Mouse (Mus musculus): Measurements from ENCODE around the gene 4930556J24Rik. TPM values are rescaled to one million over a fixed set of nuclear protein-coding genes. Genes with fewer than 3 reads are reported as not detected.
A peak's percentile ranks its signal among the peaks of the same experiment; 100 is the strongest.

The 4930556J24Rik gene
- polyA plus RNA-seq, 1 experiment from 2014 or later: not detected

DNA sequence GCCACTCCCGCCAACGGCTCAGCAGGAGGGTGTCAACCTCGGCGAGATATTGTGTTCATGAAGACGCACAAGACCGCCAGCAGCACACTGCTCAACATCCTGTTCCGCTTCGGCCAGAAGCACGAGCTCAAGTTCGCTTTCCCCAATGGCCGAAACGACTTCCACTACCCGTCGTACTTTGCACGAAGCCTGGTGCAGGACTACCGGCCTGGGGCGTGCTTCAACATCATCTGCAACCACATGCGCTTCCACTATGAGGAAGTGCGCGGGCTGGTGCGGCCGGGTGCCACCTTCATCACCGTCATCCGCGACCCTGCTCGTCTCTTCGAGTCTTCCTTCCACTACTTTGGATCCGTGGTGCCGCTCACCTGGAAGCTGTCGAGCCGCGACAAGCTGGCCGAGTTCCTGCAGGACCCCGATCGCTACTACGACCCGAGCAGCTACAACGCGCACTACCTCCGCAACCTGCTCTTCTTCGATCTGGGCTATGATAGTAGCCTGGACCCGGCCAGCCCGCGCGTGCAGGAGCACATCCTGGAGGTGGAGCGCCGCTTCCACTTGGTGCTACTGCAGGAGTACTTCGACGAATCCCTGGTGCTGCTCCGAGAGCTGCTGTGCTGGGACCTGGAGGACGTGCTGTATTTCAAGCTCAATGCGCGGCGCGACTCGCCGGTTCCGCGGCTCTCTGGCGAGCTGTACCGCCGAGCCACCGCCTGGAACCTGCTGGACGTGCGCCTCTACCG lies 21.6 kb upstream of the 4930556J24Rik start:
- ATAC-seq (replicated peaks; ENCODE audit: low FRiP score) (no peak), DNase-seq (ENCODE audit: low spot score) (peak; percentile 63)
- H3K27ac ChIP-seq (ENCODE audit: low read depth, low read length): no peak overlapping the region
- WGBS: 6% methylated on average over 66 of the region's 66 CpGs
- no peaks in the 10 kb centered on the region for H3K9me3 ChIP-seq (ENCODE audit: control insufficient read depth, low read length)
- peak overlapping the region; percentile 42 for H3K4me2 ChIP-seq (ENCODE audit: low read depth, low read length, severe bottlenecking)
- H3K9ac ChIP-seq (ENCODE audit: low read length): no peak overlapping the region
- no peaks in the 10 kb centered on the region for H3K36me3 ChIP-seq (ENCODE audit: control insufficient read depth, insufficient read depth, low read length)
- peaks cover 29% of the 10 kb centered on the region for H3K27me3 ChIP-seq (ENCODE audit: control insufficient read depth, insufficient read depth, low read length)
- H3K4me3 ChIP-seq (ENCODE audit: low read depth, low read length): peak overlapping the region; percentile 18; the same call in 1 of the 2 replicates
- peaks cover 4% of the 10 kb centered on the region; the same call in 1 of the 2 replicates for H3K4me1 ChIP-seq (replicated peaks; ENCODE audit: control insufficient read depth, insufficient read depth, low read length)

DNA sequence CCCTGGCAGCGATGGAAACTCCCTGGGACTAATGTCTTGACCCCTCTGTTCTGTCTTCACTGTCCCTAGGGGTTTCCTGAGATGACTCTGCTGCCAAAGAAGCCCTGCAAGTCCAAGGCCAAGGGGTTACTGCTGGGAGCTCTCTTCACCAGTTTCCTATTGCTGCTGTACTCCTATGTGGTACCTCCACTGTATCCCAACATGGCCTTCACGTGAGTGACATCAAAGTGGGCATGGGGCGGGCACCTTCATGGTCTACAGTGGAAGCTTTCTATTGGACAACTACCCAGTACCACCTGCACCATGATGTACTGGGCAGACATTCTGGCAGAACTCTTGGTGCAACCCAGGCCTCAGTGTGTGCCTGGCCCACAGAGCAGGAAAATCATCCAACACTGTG lies 20.3 kb upstream of the 4930556J24Rik start:
- Histone ChIP-seq H3K27me3 (ENCODE audit: control insufficient read depth, insufficient read depth, low read length) (peaks cover 29% of the 10 kb centered on the region), H3K9me3 (ENCODE audit: control insufficient read depth, low read length) (no peaks in the 10 kb centered on the region), H3K4me1 (replicated peaks; ENCODE audit: control insufficient read depth, insufficient read depth, low read length) (peaks cover 4% of the 10 kb centered on the region; the same call in 1 of the 2 replicates), H3K9ac (ENCODE audit: low read length) (no peak overlapping the region), H3K4me3 (ENCODE audit: low read depth, low read length) (no peak overlapping the region), H3K4me2 (ENCODE audit: low read depth, low read length, severe bottlenecking) (no peak overlapping the region), H3K36me3 (ENCODE audit: control insufficient read depth, insufficient read depth, low read length) (no peaks in the 10 kb centered on the region), H3K27ac (ENCODE audit: low read depth, low read length) (no peak overlapping the region)
- ATAC-seq (replicated peaks; ENCODE audit: low FRiP score) (no peak), DNase-seq (ENCODE audit: low spot score) (no peak)
- 79% methylated on average over 3 of the region's 3 CpGs for WGBS

DNA sequence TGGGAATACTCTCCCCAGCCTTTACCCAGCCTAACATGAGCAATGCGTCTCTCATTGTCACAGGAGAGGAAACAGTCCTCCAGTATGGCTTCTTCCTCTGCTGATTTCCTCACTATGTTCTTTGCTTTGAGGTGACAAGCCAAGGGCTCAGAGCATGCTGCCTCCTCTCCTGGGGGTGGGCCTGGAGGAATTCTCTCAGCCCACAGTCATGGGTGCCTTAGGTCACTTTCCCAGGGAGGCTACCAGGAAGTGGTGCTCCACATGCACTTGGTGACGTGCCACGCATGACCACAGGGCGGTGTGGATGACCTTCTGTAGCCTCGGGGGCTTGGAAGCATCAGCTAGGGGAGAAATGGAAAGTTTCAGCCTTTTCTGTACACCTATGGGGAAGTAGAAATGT lies 18.9 kb upstream of the 4930556J24Rik start:
- H3K9me3 ChIP-seq (ENCODE audit: control insufficient read depth, low read length): no peaks in the 10 kb centered on the region
- H3K9ac ChIP-seq (ENCODE audit: low read length): no peak overlapping the region
- no peak overlapping the region for H3K4me3 ChIP-seq (ENCODE audit: low read depth, low read length)
- no peak overlapping the region for H3K27ac ChIP-seq (ENCODE audit: low read depth, low read length)
- DNase-seq (ENCODE audit: low spot score) (no peak), ATAC-seq (replicated peaks; ENCODE audit: low FRiP score) (no peak)
- H3K4me1 ChIP-seq (replicated peaks; ENCODE audit: control insufficient read depth, insufficient read depth, low read length): peaks cover 4% of the 10 kb centered on the region; the same call in 1 of the 2 replicates
- H3K27me3 ChIP-seq (ENCODE audit: control insufficient read depth, insufficient read depth, low read length): peaks cover 29% of the 10 kb centered on the region
- H3K4me2 ChIP-seq (ENCODE audit: low read depth, low read length, severe bottlenecking): no peak overlapping the region
- H3K36me3 ChIP-seq (ENCODE audit: control insufficient read depth, insufficient read depth, low read length): no peaks in the 10 kb centered on the region
- 82% methylated on average over 5 of the region's 5 CpGs for WGBS

DNA sequence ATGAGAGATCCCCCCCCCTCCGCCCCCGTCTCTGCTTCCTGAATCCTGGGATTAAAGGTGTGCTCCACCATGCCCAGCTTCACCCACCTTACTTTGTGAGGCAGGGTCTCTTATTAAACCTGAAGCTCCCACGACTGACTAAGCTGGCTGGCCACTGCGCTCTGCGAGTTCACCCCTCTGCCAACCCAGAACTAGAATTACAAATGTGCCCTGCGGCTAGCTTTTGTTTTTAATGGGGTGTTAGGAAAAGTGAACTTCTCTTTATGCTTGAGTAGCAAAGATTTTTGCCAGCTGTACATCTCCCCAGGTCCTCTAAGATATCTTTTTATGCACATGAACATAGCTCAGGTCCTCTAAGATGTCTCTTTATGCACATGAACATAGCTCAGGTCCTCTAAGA lies 17.3 kb upstream of the 4930556J24Rik start:
- ATAC-seq (replicated peaks; ENCODE audit: low FRiP score) (no peak), DNase-seq (ENCODE audit: low spot score) (no peak)
- Histone ChIP-seq H3K9me3 (ENCODE audit: control insufficient read depth, low read length) (no peaks in the 10 kb centered on the region), H3K4me3 (ENCODE audit: low read depth, low read length) (no peak overlapping the region), H3K27me3 (ENCODE audit: control insufficient read depth, insufficient read depth, low read length) (peaks cover 21% of the 10 kb centered on the region), H3K4me1 (replicated peaks; ENCODE audit: control insufficient read depth, insufficient read depth, low read length) (peaks cover 4% of the 10 kb centered on the region; the same call in 1 of the 2 replicates), H3K4me2 (ENCODE audit: low read depth, low read length, severe bottlenecking) (no peak overlapping the region), H3K27ac (ENCODE audit: low read depth, low read length) (no peak overlapping the region), H3K9ac (ENCODE audit: low read length) (no peak overlapping the region), H3K36me3 (ENCODE audit: control insufficient read depth, insufficient read depth, low read length) (no peaks in the 10 kb centered on the region)
- whole genome bisulfite sequencing: 85% methylated on average over 6 of the region's 6 CpGs

DNA sequence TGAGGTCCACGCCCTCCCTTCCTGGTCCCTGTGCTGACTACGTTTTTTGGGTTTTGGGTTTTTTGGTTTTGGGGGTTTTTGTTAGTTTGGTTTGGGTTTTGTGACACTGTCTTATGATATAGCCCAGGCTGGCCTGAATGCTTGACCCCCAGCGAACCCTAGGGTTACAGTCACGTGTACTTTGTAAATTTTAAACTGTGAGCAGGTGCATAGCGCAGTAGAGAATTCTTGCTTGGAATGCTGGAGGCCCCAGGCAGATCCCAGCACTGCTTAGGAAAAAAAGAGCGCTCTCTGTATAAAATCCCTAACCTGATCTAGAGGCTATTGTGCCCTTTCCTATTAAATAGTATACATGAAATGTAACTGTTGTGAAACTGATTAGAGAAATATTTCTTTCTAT lies 16.6 kb upstream of the 4930556J24Rik start:
- ATAC-seq (replicated peaks; ENCODE audit: low FRiP score) (no peak), DNase-seq (ENCODE audit: low spot score) (no peak)
- WGBS: 78% methylated on average over 6 of the region's 6 CpGs
- no peak overlapping the region for H3K4me2 ChIP-seq (ENCODE audit: low read depth, low read length, severe bottlenecking)
- H3K27me3 ChIP-seq (ENCODE audit: control insufficient read depth, insufficient read depth, low read length): peaks cover 13% of the 10 kb centered on the region
- H3K4me1 ChIP-seq (replicated peaks; ENCODE audit: control insufficient read depth, insufficient read depth, low read length): peaks cover 3% of the 10 kb centered on the region; the same call in 1 of the 2 replicates
- H3K27ac ChIP-seq (ENCODE audit: low read depth, low read length): no peak overlapping the region
- H3K9me3 ChIP-seq (ENCODE audit: control insufficient read depth, low read length): no peaks in the 10 kb centered on the region
- no peaks in the 10 kb centered on the region for H3K36me3 ChIP-seq (ENCODE audit: control insufficient read depth, insufficient read depth, low read length)
- no peak overlapping the region for H3K9ac ChIP-seq (ENCODE audit: low read length)
- no peak overlapping the region for H3K4me3 ChIP-seq (ENCODE audit: low read depth, low read length)

DNA sequence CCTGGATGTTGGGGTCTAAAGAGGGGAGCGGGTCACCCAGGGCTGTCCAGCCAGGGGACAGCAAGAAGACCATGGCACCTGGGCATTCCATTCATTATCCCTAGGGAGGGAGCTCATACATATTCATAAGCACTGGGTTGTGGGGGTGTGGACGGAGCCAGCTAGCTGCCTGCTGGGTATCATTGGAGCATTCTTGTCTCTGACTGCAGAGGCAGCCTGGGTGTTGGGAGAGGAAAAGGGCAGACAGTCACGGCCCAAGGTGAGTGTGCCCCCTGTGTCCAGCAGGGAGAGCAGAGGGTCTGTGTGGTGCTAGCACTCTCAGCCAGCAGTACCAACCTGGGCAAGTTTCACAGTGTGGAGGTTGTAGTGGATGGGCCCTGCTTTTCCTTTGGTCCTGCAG lies 13.2 kb upstream of the 4930556J24Rik start:
- no peak for ATAC-seq (replicated peaks; ENCODE audit: low FRiP score)
- WGBS: 42% methylated on average over 3 of the region's 3 CpGs
- no peaks in the 10 kb centered on the region for H3K9me3 ChIP-seq (ENCODE audit: control insufficient read depth, low read length)
- no peaks in the 10 kb centered on the region for H3K36me3 ChIP-seq (ENCODE audit: control insufficient read depth, insufficient read depth, low read length)
- H3K4me3 ChIP-seq (ENCODE audit: low read depth, low read length): no peak overlapping the region
- no peak overlapping the region for H3K9ac ChIP-seq (ENCODE audit: low read length)
- no peak overlapping the region for H3K27ac ChIP-seq (ENCODE audit: low read depth, low read length)
- no peak for DNase-seq (ENCODE audit: low spot score)
- H3K27me3 ChIP-seq (ENCODE audit: control insufficient read depth, insufficient read depth, low read length): no peaks in the 10 kb centered on the region
- no peaks in the 10 kb centered on the region for H3K4me1 ChIP-seq (replicated peaks; ENCODE audit: control insufficient read depth, insufficient read depth, low read length)
- H3K4me2 ChIP-seq (ENCODE audit: low read depth, low read length, severe bottlenecking): no peak overlapping the region

DNA sequence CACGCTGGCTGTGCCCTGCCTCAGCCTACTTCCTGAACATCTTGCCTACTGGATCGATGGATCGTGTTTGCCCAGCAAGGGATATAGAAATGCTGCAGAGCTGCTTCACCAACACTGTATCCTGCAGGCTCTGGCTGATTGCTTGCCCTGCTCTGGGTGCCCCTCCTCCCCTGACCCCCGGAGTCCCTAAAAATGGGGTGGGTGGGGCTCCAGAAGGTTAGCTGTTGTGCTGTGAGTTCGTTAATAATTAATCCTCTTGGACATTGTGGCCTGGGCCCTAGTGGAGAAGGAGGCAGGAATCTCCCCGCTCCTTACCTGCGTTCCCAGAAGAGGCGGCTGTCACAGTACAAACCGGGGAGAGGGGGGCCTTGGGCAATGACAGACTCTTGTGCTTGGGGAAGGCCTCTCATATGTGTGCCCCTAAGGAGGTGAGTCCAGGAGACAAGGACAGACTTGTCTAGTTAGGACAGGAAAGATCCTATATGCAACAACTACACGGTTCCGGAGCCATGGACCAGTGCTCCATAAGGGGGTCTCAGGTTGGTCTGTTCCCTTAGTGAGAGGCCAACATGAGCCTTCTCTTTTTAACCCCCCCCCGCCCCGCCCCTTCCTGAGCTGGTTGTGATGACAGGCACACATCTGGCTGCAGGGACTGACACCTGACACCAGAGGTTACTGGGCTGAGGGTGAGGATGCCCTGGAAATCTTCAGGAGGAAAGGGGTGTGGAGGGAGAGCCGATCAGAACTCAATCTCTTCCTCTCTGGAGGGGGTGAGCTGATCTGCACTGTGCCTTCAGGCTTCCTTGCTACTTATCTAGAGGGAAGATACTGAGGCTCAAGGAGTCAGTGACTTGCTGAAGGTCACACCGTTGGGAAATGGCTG lies 7.5 kb upstream of the 4930556J24Rik start:
- no peaks in the 10 kb centered on the region for H3K9me3 ChIP-seq (ENCODE audit: control insufficient read depth, low read length)
- no peaks in the 10 kb centered on the region; the same call in 1 of the 2 replicates for H3K36me3 ChIP-seq (ENCODE audit: control insufficient read depth, insufficient read depth, low read length)
- no peak overlapping the region for H3K27ac ChIP-seq (ENCODE audit: low read depth, low read length)
- peak overlapping the region; percentile 53 for H3K9ac ChIP-seq (ENCODE audit: low read length)
- H3K4me1 ChIP-seq (replicated peaks; ENCODE audit: control insufficient read depth, insufficient read depth, low read length): peaks cover 2% of the 10 kb centered on the region; the same call in 1 of the 2 replicates
- H3K4me2 ChIP-seq (ENCODE audit: low read depth, low read length, severe bottlenecking): peak overlapping the region; percentile 60
- ATAC-seq (replicated peaks; ENCODE audit: low FRiP score) (no peak), DNase-seq (ENCODE audit: low spot score) (no peak)
- 9% methylated on average over 15 of the region's 15 CpGs for WGBS
- peak overlapping the region; percentile 35 for H3K4me3 ChIP-seq (ENCODE audit: low read depth, low read length)
- peaks cover 4% of the 10 kb centered on the region for H3K27me3 ChIP-seq (ENCODE audit: control insufficient read depth, insufficient read depth, low read length)

DNA sequence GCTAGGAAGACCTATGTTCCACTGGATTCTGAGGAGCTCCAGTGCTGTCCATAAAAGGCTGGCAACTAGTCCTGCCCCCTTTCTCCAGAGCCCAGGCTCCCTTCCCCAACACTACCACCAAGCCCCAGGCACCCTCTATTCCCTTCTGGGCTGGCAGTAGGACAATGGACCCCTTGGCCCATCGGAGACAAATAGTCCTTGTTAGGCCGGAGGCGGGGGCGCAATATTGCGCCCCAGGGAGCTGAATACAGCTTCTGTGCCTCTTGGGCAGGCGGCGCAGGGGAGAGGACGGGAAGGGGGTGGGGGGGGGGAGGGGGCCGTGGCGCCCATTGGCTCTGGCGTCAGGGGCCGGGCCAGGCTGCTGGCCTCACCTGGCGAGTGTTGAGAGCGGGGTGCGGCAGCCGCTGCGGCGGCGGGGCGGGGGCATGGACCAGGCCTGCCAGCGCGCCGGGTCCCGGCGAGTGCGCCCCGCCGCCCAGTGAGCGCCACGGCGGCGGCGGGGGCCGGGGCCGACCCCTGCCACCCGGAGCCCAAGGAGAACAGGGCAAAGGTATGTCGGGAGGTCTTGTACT lies 6.8 kb upstream of the 4930556J24Rik start, which contains the start of gene Gal3st1:
TSS of gene Gal3st1 (plus strand) at position 346 of the 572 bp plus-strand sequence.
- peak; percentile 63 for DNase-seq (ENCODE audit: low spot score)
- H3K9ac ChIP-seq (ENCODE audit: low read length): peak within 1 kb of the TSS; percentile 53
- H3K9me3 ChIP-seq (ENCODE audit: control insufficient read depth, low read length): no peaks in the 10 kb centered on the region
- no peaks in the 10 kb centered on the region; the same call in 1 of the 2 replicates for H3K36me3 ChIP-seq (ENCODE audit: control insufficient read depth, insufficient read depth, low read length)
- peaks cover 2% of the 10 kb centered on the region; the same call in 1 of the 2 replicates for H3K4me1 ChIP-seq (replicated peaks; ENCODE audit: control insufficient read depth, insufficient read depth, low read length)
- peak within 1 kb of the TSS; percentile 60 for H3K4me2 ChIP-seq (ENCODE audit: low read depth, low read length, severe bottlenecking)
- peaks cover 4% of the 10 kb centered on the region for H3K27me3 ChIP-seq (ENCODE audit: control insufficient read depth, insufficient read depth, low read length)
- peak within 1 kb of the TSS; percentile 35 for H3K4me3 ChIP-seq (ENCODE audit: low read depth, low read length)
- 1% methylated on average over 29 of the region's 37 CpGs for WGBS
- ATAC-seq (replicated peaks; ENCODE audit: low FRiP score): no peak
- H3K27ac ChIP-seq (ENCODE audit: low read depth, low read length): no peak within 1 kb of the TSS
